Mouse (Mus musculus) mammary gland, adult 2 months (tissue): ENCODE data around the gene Map7. TPM values are rescaled to one million over a fixed set of nuclear protein-coding genes. Genes with fewer than 3 reads are reported as not detected.

ENCODE experiments used
- polyA plus RNA-seq: library from polyadenylated mRNA; depleted of rRNA; stranded (reverse); fragments of >200 nt; gene quantifications from 2 replicates; pipeline ENCODE4 v1.2.3, GENCODE M21; 2012; ENCODE audit warnings: low replicate concordance; rRNA removed

Map7 gene
- polyA plus RNA-seq: 3.2 and 6.1 TPM in 2 replicates

DNA sequence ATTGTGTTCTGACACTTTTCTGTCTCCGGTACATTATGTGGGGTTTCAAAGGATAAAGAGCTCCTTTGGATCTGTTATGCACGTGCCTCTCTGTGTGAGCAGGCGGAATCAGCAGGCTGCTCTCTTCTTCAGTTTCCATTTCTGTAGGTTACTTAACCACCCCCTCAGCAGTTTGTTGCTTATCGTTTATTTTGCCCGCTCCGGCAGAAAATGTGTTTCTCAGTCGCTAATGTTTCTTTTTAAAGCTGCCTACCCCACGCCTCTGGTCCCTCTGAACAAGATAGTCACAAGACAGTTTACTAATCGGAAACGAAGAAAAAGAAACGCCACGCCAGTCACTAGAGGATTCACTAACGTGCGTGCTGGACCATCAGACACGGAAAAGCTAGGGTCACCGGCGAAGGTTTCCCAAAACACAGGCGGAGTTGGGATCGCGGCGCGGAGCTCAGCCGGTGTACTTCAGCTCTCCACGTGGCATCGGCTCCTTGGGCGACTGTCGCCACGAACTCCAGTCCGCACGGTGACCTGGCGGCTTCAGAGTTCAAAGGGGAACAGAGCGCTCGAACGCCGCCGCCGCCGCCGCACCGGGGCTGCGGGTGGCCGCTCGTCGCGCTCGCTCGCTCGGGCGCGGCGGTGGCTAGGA lies at the start of gene Map7:
TSS of gene Map7 (plus strand) at position 342 of the 643 bp plus-strand sequence.

DNA sequence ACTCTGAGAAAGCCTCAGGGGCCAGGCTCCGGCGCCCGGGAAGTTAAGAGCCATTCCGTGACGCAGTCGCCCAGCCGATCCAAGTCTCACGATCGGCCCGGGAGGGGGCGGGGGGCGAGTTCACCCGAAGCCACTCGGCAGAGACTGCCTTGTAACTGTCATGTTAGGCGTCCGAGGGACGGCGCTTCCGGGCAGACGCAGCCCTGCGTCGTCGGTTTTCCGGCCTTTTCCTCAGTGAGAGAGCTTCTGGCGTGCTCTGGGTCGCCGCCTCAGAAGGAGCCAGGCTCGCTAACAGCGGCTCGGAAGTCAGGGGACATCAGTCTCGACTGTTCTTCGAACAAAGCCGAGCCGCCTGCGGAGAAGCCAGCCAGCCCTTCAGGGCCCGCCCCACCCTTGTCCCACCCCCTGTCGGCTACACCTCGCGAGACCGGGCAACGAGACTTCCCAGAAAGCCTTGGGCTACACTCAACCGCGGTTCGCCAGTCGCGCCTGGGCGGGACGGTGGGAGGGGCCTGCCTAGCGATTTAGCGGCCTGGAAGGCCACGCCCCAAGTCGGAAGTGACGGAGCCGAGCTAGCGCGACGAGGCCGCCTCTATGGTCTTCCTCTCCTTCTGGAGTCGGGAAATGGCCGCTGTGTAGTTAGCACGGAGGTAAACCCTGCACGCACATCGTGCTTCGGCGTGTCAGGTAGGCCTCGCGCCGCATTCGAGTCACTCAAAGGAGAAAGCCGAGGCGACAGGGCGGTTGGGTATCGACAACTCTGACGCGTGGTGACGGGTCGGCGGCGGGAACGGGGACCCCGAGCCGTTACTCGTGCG lies 163.9 kb downstream of the Map7 start, which contains the start of gene Bclaf1:
TSS of gene Bclaf1 (plus strand) at position 552 of the 818 bp plus-strand sequence.

Other genes with a start within 250 kb of the Map7 start
- gene Pex7, start 240.8 kb upstream of the Map7 start, polyA plus RNA-seq: 34.7 and 40.5 TPM in 2 replicates
- gene Map3k5, start 214.0 kb upstream of the Map7 start, polyA plus RNA-seq: 4.9 and 6.6 TPM in 2 replicates
- 9.4 and 26.2 TPM in 2 replicates for gene Bclaf1, start 164.0 kb downstream of the Map7 start, polyA plus RNA-seq
- gene Mtfr2, start 199.3 kb downstream of the Map7 start, polyA plus RNA-seq: 0.26 and 0.30 TPM in 2 replicates